Mouse (Mus musculus) cerebral cortex, adult 2 months (tissue): ENCODE measurements around the gene Chp2.

Source experiments
- WGBS: fragments of 180-500 bp; shearing (Covaris S2); methylation state at CpG from one replicate; pipeline ENCODE4 v1.1.7; 2018; 5-methylcytosine and 5-hydroxymethylcytosine counted together

Chp2 gene

DNA sequence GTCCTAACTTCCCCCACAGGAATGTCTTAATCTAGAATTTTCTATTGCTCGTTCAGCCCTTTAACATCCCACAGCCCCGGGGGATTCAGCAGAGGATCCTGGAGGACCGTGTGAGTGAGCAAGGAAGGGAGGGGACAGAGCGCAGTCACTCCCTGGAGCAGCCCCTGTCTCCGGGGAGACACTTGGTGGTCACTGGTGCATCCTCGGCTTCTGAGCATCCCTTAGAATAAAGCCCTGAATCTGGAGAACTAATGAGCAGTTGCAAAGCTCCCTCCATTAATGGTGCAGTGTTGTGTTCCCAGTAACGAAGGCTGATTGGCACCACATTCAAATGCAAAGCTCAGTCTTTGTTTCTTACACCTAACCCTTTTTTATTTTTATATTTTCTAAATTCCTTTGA is 24.9 kb downstream of the Chp2 start:
- WGBS, result 30% methylated on average over 7 of the region's 7 CpGs

DNA sequence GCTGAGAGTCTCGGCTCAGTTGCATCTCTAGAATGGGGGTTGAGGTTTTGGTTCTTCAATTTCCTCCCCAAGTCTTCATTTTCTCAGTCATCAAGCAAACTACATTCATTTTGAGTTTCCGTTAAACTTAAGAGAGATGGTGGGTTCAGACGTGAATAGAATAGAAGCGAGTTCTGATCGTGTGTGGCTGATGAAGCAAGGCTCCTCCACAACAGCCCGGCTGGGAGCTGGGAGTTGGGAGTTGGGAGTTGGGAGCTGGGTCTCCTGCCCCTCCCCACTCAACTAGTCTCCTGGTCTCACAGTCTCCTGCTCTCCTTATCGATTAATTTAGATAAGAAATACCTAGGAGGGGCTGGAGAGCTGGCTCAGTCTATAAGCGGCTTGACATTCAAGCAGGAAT is 25.3 kb downstream of the Chp2 start:
- WGBS, result 53% methylated on average over 8 of the region's 8 CpGs

DNA sequence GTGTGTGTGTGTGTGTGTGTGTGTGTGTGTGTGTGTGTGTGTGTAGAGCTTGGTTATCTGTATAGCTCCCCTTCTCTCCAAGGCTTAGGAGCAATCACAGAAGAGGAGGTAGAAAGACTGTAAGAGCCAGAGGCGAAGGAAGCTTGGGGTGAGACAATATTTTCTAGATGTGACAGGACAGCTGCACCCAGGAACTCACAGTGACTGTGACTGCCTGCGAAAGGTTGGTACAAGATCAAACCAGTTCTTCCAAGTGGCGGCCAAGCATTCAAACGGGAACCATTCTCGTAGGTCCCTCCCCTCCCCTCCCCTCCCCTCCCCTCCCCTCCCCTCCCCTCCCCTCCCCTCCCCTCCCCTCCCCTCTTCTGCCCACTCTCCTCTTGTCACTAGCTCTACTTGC is 26.7 kb downstream of the Chp2 start:
- 55% methylated on average over 5 of the region's 5 CpGs for WGBS

DNA sequence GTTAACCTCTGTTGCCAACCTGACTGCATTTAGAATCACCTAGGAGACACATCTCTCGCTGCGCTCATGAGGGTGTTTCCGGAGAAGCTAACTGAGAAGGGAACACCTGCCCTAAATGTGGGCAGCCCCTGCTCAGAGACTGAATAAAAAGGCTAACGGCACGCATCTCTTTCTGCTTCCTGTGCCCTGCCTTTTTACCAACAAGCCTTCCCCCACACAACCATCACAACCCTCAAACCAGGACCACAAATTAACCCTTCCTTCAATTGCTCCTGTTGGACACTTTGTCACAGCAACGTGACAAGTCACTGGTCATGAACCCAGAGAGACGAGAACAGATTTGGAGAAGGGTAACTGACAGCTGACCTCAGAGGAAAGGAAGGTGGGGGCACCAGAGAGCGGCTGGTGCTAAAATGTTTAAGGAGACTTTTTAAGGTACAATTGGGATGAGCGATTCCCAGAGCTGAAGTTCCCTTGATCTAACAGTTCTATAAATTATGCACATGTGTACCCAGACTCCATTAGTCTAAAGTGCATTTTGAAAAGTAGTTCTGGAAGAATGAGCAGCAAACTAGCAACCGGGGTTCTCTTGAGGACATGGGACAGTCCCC is 28.1 kb downstream of the Chp2 start:
- WGBS, result 71% methylated on average over 10 of the region's 10 CpGs

DNA sequence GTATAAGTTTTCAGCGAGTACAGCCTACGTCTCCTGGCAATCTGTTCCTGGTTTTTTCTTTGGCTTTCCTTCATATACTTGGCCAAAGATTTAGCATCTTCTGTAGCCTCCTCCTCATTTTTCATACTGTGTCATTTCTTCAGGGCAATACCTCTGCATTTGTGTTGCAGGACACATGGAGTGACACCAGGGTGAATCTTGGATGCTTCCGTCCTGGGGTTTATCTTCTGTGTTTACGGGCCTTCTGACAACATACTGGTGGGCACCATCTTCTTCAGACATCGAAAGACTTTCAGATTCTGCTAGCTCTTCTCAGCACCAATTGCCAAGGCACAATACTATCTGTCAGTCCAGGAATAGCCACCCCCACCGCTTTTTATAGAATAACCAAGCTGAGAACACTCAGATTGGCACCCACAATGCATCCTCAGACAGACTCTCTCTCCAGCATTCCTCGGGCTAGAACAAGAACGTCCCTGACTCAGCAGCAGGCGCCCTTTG is 30.1 kb downstream of the Chp2 start:
- WGBS, result 54% methylated on average over 9 of the region's 9 CpGs

DNA sequence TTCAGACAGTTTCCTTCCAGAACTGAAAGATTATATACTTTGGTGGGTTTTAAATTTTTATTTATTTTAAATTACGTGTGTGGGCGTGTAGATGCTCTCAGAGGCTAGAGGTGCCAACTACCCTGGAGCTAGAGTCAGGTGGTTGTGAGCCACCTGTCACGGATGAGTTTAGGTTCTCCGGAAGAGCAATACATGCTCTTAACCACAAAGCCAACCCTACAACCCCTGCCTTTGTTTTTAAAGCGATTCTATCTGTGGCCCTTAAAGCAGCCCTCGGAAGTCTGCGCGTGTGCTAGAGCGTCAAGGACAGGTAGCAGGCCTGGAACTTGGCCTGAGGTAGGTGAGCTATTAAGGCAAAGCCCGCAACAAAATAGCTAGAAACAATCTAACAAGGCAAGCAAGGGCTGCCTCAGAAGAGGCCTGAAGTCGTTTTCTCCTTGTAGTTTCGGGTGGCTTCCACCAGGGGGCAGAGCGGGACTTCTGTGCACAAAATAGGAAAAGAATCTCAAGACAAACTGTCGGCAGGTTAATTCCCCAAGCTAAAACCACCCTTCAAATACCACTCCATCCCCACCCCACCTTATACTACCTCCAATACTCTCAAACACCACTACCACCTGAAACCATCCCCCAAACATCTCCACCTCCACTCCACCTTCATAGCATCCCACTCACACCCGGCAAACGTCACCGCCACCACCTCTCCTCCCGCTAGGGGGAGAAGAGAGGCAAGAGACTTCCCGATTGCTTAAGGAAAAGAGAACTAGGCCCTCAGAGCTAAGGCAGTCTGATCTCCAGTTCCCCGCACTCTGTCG is 32.1 kb downstream of the Chp2 start:
- WGBS, result 29% methylated on average over 21 of the region's 21 CpGs

DNA sequence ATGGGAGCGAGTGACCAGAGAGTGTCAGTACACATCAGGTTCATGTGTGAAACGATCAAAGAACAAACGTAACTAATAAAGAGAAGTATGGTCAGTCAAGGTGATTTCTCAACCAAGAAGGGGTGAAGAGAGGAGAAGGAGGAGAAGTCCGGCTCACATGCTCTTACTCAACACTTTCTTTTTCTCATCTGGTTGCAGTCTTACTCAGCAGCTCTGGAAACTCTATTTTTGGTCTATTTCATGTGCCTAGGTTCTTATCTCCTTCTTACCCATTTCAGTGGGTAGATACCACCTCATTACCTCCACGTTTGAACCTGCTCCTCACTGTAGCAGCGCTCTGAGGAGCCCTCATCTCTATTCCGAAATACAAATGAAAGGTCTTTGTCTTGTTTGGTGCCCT is 37.4 kb downstream of the Chp2 start:
- WGBS, result 82% methylated on average over 7 of the region's 7 CpGs

DNA sequence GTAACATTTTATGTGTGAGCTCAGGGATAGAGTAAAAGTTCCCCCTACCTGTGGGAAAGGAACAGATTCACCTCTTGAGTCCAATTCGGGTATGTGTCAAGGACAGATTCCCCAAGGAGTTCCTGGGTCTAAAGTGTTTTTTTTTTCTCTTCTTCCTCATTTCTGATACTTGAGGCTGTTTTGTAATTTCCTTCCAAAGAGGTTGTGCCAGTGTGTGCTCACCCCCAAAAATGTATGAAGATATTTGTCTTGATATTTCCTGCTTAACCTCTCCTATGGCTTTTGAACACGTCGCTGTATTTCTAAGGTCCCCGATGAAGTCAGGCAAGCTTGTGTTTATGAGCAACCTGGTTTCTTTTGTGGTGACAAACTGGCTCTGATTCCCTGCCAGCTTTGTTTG is 39.2 kb downstream of the Chp2 start:
- 86% methylated on average over 4 of the region's 4 CpGs for WGBS

DNA sequence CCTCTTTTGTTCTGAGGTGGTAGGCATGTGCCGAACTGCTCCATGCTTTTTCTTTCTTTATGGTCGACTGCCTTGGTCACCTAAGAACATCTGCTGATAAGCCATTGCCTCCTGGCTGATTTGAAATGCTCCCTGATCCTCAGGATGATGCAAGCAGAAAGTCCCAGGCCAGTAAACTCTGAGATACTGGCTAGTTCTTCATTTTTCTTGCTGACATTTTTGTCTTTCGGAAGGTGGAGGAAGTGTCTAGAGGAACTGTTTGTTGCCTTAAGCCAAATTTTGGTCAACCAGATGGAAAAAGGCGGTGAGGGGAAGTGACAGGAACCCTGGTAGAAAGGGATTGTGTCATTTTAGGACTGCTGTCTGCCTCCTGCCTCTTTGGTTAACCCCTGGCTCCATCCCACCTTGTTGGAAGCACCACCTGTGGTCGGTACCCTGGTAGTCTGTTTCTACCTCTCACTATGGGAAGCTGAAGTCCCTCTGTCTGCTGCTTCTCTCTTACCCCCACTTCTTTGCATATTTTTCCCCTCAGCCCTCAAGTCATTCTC is 40.8 kb downstream of the Chp2 start:
- WGBS, result 85% methylated on average over 5 of the region's 5 CpGs

DNA sequence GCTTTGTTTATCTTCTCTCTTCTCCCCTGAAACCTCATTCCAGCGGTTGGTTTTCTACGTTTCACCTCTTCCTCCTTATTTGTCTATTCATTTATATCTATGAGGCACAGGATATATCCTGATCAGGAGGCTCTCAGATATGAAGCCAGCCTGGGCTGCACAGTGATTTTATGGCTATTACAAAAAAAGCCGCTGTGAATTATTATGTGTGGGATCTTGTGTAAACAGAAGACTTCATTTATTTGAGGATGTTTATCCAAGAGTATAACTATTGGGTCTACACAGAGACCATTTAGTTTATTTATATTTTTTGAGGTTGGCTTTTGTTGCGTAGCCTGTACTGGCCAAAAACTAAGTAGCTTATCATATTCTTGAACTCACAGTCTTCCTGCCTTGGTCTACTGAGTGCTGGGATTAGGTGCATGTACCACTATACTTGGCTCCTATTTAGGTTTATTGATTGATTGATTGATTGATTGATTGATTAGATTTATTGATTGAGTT is 49.7 kb downstream of the Chp2 start:
- WGBS, result 81% methylated on average over 4 of the region's 4 CpGs

DNA sequence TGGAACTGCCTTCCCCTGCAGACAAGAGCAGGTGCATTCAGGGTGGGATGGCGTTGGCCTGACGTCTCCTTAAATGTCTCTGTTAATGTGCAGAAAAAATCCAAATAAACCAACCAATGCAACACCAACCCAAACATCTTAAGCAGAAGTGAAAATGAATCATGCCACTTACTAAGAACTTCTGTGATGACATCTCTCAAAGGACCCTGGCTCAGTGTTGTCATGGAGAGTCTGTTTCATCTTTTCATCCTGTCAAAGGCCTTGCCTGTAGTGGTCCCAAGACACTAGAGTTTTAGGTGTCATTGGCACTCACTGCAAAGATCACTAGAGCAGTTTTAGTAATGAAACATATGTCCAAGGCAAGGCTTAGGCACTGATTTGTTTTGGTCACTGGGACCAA is 53.0 kb downstream of the Chp2 start:
- WGBS, result 87% methylated on average over 2 of the region's 2 CpGs
